Mouse (Mus musculus): Measurements from ENCODE around the gene Msh2.

GRCm38 (mm10) chr17:87724727-87725126 lies 52.6 kb downstream of the Msh2 start:
- TF ChIP-seq CTCF (IDR thresholded peaks at IDR 0.05; ENCODE audit: extremely low read depth, insufficient read length, insufficient replicate concordance, low read depth, low read length) = no peak
- TF ChIP-seq POLR2A (IDR thresholded peaks at IDR 0.05; ENCODE audit: low read depth, low read length) = no peak

Data from small intestine, adult 2 months (tissue).